Mouse (Mus musculus): ENCODE measurements around the gene Rint1. TPM values are rescaled to one million over a fixed set of nuclear protein-coding genes. Genes with fewer than 3 reads are reported as not detected.
"Not testable (repeated sequence)": the region's sequence is repeated elsewhere in the genome, so short reads cannot be mapped to it uniquely, and the experiment has no call there.

Rint1 gene
- total RNA-seq, 2 experiments from 2014 or later = 21.8 to 22.7 TPM

DNA sequence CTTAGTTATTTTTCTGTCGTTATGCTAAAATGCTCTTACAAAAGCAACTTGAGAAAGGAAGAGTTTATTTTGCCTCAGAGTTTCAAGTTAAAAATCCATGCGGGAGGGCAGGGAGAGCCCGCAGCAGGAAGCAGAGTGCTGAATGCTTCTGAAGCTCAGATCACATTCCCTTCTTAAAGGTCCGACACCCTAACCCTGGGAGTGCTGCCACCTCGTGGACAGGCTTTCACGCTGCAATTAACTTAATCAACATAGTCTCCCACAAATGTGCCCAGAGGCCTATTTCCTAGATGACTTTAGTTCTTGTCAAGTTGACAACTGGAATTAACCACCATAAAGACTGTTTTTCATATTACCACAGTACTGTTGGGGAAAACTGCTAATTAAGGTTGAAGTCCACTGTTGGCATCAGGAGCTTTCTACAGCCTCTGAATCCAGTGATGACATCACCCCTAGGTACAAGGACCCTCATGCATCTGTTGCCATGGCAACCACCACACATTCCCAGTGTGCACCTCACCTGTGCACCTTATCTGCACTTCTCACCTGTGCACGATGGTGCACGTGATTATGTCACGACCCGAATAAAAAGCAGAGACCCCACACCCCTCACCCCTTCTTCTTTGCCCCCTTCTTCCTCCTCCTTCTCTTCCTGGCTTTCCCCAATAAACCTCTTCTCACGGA lies 39.0 kb downstream of the Rint1 start:
- DNase-seq = peak; percentile 37 to 56

DNA sequence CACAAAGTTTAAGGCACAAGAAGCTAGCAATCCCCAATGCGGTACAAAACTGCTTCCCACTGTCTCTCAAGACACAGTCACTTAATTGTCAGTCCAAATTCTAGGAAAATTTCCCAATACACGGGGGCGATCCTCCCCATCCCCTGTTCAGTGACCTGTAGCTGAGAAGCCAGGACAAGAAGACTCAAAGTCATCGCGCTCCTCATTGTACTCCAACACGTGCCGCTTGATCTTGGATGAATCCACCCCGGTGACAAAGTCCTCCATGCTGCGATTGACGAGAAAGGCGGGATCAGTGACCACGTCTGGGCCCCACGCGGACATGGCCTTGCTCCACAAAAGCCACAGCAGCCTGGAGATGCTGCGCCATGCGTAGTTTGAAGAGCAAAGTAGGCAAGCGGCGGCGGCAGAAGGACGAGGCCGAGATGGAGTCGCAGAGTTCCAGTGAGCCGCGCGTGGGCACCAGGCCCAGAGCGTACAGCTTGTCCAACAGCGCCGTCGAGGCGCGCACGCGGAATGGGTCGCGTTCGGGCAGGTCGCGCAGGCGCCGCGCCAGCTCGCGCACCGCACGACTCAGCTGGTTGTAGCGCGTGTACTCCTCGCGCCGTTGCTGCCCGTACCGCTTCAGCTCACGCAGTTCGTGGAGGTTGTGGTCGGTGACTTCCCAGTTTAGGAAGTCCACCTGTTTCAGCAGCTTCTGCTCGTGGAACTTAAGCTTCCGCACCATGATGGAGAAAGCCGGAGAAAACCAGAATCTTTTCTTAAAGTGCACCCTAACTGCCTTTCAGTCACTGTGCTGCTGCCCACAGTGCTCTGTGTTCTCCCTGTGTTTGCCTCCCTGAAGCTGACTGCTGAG lies 43.6 kb downstream of the Rint1 start:
- peak in 1 of 2 experiments; percentile 18 for DNase-seq

DNA sequence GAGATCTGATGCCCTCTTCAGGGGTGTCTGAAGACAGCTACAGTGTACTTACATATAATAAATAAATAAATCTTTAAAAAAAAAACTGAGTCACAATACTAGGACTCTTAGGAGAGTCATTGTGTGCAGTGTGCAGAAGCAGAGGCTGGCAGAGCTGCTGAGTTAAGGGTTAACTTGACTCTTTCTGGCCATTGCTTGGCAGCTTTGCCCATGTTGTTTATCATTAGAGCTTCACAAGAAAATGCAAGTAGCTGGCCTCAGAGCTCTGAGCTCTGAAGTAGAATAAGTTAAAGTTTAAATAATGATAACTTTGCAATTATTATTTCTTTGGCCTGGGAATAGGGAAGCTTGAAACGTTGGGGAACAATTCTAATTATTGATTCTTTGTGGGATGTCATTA lies 48.2 kb downstream of the Rint1 start:
- not testable (repeated sequence) for DNase-seq

DNA sequence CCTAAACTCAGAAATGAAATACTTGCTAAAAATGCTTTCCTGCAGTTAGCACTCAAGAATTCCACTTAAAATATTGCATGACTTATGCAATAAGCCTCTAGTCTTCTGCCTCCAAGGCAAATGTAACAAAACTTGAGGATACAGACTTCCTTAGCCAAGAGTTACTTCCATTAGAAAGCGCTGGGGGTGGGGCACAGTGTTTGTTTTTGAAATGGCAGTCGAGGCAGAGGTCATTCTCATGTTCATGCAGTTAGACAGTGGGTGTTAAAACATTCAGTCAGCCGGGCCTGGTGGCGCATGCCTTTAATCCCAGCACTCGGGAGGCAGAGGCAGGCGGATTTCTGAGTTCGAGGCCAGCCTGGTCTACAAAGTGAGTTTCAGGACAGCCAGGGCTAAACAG lies 50.6 kb downstream of the Rint1 start:
- DNase-seq = no peak

DNA sequence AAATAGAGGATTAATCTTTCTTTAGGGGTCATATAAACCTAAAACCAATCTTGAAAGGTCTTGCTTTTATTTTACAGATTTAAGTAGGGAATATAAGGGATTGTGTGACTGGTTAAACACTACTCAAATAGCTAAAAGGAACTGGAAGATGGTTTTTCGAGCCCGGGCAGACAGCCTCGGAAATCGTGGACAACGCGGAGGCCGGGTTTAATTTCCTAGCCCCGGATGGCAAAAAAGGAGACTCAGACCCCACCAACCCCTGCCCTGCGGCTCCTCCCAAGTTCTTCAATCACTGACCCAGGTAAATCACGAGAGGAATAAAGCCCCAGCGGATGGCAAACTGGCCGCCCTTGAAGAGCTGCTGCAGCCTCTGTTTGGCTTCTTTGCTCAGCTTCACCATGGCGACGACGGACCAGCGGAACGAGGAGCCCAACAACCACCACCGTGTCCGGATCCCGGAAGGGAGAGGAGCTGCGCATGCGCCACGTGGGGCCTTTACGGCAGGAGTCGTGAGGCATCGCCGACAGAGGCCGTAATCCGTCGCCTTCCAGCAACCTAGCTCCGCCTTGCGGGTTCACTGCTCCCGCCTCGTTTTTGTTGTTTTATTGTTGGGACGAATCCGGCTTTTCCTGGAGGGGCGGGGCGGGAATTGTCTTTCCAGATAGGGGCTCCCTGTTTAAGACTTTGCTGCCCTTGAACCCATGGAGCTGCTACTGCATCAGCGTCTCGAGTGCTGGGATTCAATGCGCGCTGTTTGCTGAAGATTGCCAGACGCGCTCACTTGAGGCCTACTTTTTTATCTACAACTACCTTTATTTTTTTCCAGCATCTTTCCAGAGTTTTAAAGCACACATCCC lies 56.4 kb downstream of the Rint1 start, which contains the start of gene Tomm7:
Gene Tomm7 (minus strand): TSS at position 488 of the 857 bp plus-strand sequence.
- DNase-seq = peak; percentile 97 to 98

DNA sequence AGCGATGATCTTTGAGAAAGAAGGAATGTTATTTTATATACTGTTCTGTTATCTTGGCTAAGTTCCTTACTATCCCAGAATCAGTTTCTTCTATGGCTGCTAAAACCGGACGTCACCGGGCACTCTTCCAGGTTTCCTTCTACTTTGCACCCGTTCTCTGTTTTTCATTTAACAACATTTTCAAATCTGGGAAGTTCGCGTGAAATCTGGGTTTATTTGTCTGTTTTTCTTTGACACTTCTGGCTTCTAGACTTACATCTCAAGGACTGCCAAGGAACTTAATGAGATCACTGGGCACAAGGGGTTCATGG lies 57.0 kb downstream of the Rint1 start:
- DNase-seq = no peak

DNA sequence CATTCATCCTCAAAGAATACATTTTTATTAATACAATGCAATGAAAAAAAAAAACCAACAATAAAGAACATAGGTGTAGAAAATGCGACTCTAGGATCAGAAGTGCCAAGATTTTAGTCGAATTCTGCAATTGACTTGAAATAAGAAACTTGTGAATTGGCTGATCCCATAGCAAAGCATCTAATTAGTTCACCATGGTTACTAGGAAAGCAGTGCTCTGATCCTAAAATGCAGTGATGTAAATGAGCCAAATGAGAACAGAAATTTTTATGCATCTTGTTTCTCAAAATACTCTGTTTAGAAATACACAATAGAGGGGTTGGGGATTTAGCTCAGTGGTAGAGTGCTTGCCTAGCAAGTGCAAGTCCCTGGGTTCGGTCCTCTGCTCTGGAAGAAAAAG lies 57.6 kb downstream of the Rint1 start:
- no peak for DNase-seq

DNA sequence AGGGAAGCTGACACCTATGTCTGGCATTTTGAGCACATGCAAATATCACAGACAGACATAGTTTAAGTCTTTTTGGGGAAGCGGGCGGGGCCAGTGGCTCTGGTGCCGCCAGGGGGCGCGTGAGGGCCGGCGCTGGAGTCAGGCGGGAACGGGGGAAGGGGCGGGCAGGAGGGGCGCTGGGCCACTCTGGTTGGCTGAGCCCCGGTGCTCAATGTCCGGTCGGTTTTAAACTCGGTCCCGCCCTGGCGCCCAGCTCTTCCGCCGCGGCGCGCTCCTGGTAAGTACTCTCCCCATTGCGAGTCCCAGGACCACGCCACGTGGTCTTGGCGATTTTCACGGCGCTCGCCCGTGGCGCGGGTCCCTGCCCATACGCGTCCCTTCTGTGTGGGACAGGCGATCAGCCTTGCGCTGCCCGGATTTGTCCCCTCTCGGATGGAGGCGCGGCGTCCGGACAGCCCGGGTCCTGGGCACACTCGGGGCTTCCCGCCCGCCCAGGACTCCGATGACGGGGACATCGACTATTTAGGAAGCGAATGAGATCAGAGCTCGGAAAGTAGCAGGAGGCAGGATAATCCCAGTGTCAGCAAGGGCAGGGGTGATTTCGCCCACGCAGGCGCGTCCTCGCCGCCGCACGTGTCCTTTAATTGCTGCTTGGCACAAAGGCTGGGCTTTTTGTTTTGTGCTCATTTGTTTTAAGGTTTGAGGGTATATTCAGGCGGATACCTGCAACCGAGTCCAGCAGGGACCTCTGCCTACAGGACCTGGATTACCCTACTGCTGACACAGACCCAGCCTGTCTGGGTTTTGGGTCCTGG lies 63.0 kb downstream of the Rint1 start:
- peak; percentile 82 to 90 for DNase-seq

DNA sequence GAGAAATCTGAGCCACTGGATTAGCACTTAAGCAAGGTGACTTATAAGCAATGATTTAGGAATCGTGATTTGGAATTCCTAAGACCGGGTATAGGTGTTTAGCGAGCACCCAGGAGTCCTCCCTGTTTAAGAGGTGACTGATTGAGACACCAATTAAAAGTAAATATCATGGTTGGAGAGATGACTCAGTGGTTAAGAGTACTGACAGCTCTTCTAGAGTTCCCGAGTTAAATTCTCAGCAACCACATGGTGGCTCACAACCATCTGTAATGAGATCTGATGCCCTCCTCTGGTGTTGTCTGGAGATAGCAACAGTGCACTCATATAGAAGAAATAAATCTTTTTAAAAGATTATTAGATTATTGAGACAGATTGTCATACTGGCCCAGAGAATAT lies 63.6 kb downstream of the Rint1 start:
- DNase-seq = not testable (repeated sequence)

DNA sequence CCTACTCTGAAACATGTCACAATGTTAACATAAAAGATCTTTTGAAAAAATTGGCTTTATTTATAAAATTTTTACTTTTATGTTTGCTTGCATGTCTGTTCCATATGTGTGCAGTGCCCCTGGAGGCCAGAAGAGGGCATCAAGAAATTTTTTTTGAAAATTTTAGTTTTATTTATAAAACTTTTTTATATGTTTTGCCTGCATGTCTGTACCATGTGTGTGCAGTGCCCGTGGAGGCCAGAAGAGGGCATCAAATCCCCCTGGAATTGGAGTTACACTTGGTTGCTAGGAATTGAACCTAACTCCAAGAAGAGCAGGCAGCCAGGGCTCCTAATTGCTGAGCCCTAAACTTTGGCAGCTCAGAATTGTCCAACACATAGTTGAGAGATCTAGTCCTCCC lies 65.4 kb downstream of the Rint1 start:
- not testable (repeated sequence) for DNase-seq

DNA sequence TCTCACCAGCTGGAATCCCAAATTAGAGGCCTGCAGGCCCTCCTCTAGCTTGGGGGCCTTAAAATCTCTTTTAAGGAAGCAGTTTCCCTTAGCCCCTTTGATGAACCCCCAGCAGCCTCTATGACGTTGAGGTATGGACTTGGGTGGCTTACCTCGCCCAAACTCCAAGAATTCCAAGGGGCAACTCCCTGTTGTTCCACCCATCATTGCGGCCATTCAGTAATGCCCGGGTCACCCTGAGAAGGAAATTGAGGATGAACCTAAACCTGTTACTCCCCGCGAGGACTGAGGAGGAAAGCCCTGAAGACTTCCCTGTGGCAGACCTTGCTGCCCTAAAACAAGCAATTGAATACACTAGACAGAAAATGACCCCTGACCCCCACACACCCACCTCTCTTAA lies 68.0 kb downstream of the Rint1 start:
- DNase-seq = no peak

DNA sequence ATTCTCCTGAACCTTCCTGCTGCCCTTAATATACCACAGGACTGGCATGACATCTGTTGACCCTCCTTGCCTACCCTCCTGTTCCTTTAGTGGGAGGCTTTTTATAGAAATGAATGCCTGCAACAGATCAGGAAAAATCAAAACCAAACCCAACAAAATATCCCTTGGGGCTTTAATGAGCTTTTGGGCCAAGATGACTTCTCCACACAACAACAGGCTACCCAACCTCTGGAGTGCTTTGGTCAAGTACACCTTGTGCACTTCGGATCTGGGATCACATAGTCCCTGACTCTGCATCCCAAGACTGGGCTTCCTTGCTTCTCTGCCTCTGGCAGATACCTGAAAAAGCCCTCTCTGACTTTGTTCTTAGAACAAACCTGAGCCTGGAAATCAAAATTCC lies 68.7 kb downstream of the Rint1 start:
- no peak for DNase-seq

DNA sequence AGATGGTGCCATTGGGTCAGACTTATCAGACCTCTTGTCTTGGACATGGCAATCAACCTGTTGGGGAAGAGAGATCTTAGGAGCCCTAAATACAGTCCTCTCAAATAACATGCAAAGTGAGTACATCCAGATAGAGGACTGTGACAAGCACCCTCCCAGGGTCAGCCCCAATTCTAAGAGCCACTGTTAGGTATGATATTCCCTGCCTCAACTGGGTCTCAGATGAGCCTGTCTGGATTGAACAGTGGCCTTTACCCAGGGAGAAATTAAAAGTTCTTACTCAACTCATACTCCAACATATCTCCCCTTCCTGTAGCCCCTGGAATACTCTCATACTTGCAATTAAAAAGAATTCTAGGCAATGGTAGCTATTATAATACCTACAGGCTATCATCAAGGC lies 69.7 kb downstream of the Rint1 start:
- DNase-seq = no peak

DNA sequence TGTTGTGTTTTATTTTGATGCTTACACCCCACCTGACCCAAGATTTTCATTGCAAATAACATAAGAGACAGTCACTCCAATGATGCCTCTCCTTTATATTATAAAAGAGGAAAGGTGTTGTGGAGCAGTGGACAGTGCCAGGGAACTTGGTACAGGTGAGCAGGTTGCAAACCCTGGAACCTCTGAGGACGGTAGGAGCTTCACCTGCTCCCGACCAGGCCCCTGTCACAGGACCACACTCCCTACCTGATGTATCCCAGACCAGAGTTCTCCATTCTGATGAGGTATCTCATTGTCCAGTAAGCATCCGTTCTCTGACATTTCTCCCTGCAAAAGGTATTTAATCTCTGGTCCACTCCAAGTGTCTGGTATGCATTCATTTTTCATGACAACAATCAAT lies 70.5 kb downstream of the Rint1 start:
- DNase-seq = no peak

DNA sequence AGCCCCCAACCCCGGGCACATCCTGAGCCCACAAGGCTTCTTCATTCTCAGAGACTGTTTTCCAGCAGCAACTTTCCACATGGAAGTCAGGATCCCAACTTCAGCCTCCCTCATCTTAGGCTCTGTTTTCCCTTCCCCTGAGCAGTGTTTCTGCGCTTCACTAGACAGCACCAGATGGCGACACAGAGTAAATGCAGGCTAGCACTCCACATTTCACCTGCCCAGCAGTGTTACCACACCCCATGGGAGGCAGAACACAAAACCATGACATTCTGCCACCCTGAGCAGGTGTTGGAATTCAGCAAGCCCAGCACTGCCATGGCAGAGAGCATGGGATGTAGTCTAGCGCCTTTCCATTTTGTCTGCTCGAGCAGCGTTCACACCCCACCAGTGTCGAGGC lies 71.1 kb downstream of the Rint1 start:
- no peak for DNase-seq

DNA sequence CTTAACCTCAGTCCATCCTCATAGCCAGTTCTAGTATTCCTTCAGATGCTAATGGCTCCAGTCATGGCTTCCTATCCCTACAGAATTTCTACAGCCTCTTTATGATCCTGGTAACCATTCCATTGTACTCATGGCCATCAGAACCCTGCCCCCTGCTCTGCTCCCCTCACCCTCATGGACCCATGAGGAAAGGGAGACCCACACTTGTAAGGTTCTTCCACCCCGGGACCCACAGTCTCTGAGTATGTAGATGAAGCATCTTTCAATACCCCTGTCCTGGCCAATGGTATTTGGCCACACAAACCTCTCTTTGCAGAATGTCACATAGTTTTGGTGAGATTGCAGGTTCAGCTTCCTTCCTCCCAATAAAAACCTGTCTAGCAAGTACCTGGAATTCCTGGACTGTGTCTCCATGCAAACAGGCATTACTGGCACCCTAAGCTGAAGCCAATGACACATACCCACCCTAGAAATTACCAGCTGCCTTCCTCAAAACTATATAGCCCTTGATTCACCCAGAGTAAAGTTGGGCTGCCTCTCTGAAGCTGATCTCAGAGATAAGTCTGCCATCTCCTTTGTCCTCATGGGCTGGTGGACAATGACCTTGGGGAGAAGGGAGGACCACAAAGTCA lies 71.7 kb downstream of the Rint1 start:
- no peak for DNase-seq

DNA sequence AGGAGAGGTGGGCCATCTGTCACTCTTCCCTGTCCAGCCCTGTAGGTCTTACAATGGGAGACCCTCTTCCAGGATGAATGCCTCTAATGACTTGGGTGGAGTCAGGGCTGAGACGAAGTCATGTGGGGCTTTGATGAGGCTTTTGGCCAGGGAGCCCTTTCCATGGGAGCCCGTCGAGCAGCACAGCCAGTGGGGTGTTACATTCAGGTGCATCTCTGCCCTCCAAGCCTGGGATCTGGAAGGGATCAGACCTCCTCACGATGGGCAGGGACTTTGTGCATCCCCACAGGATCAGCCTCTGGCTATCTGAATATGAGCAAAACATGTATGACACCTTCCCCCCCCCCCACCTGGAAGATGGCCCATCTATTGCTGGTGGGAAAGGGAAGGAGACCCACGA lies 72.4 kb downstream of the Rint1 start:
- no peak for DNase-seq

DNA sequence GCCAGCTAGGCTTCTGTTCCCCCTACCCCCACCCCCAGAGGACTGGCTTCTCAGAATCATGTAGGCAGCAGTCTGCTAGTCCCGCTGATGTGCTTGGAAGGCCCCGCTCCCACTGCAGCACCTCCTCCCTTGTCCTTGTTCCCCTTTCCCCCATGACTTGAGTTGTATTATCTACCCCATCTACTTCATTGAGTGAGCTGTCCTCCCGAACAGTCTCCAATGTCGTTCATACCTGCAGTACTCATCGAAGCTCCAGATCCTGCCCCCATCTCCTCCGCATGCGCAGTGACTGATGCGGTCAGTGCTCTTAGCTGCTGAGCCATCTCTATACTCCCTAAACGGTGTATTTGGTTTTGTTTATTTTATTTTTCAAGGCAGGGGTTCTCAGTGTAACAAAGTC lies 74.2 kb downstream of the Rint1 start:
- DNase-seq = no peak

DNA sequence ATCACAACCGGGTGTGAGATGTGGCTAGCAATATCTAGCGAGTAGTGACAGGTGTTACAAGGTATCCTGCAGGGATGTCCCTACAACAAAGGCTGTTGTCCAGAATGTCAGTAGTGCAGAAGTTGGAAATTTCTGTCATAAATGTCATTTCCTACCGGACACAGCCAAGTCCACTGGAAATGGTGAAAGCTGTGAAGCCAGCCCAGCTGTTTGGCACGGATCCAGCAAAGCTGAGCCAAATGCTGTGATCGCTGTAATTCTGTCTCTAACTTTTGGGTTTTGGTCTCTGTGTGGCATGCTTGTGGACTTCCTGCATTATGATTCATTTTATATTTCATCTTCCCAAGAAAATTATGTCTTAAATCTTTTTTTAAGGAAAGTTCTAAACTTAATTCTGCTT lies 74.8 kb downstream of the Rint1 start:
- no peak for DNase-seq

DNA sequence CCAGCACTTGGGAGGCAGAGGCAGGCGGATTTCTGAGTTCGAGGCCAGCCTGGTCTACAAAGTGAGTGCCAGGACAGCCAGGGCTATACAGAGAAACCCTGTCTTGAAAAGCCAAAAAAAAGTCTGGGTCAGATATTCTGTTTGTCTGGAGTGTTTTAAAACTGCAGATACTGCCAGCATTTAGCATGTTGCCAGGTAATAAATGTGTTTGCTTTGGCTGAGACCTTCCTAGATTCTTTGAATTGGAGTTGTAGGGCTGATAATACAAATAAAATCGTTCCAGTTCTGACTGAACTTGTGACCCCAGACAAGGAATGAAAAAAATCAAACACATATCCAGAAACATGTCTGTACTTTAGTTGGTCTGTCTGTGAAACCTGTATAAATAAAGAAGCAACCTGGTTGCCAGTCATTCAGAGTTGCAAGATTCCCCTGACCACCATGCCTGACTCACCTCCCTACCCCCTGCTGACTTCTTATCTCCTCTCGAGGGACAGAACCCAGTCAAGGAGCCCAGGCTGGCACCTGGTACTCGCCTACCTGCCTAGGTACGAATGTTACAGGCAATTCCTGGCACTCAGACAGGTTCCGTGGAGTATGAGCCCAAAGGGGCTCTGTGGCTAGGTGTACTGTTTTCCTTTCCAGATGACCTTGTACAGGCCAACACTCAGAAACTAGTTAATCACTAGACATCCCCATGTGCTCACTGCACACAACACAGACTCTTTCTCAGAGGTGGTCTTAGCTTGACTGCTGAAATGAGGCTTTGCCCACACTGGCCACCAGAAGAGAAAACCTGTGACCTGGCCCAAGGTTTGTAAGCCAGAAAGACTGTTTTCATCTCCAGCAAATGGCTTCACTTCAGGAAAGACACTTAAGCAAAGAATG lies 75.9 kb downstream of the Rint1 start:
- no peak for DNase-seq

Measured in layer of hippocampus, postnatal 36 days (tissue).